30 mouse cellular contexts compared by ENCODE assay signal in the genomic region with DNA sequence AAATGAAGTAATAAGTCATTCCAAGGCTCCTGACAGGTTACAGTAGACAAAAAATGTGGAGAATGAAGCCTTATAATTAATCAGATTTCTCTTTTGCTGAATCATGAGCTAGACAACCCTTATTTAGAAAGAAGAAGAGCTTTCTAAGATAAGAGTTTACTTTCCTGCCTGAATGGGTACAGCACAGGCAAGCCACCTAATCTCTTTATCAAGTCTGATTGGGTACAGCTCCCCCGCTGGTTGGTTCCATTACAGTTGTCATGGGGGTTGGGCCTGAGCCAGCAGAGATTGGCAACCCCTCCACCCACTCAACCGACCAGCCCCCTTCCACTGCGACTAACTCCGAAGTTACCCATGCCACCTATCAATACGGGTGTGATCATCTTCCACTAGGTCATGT. TPM values are rescaled to one million over a fixed set of nuclear protein-coding genes. Genes with fewer than 3 reads are reported as not detected.
"Had no signal": no experiment of that assay in that cellular context is flagged by ENCODE, and none has a peak within 500 bp of the region (broad histone marks: within the 10 kb centered on the region; RNA-seq: fewer than 3 reads in every experiment).

No protein-coding gene starts in this region.

- ATAC-seq: intestine, postnatal 0 days; liver, postnatal 0 days; lung, postnatal 0 days; midbrain, embryonic 13.5 days had no signal

- DNase-seq: kidney, adult 2 months; kidney, postnatal 25 days; liver, postnatal 0 days; lung, embryonic 14.5 days; right cerebral cortex, postnatal 25 days; thymus, adult 2 months; thymus, postnatal 25 days had no signal

RNA-seq across cellular contexts. Expression of gene Lrrc43, which starts 27.7 kb away (rescaled TPM):
- total RNA-seq: megakaryocyte, adult 5-6 weeks had no signal
- polyA plus RNA-seq: intestine, postnatal 0 days; kidney, adult 2 months; kidney, embryonic 14.5 days; kidney, postnatal 0 days; limb, embryonic 12.5 days; limb, embryonic 15.5 days; liver, embryonic 11.5 days; liver, embryonic 14.5 days; liver, postnatal 0 days; lung, embryonic 14.5 days; macrophage; neural tube, embryonic 11.5 days; small intestine, adult 2 months; spleen, adult 2 months; stomach, embryonic 14.5 days; stomach, postnatal 0 days; urinary bladder, adult 2 months had no signal

RNA-seq across cellular contexts. Expression of gene Il31, which starts 27.9 kb away (rescaled TPM):
- total RNA-seq: layer of hippocampus, postnatal 25 days; left cerebral cortex, adult 18-20 months; left cerebral cortex, postnatal 10 days; left cerebral cortex, postnatal 36 days; megakaryocyte, adult 5-6 weeks; midbrain, postnatal 0 days had no signal
- polyA plus RNA-seq: intestine, postnatal 0 days; kidney, adult 2 months; kidney, embryonic 14.5 days; kidney, postnatal 0 days; limb, embryonic 12.5 days; limb, embryonic 15.5 days; liver, embryonic 11.5 days; liver, embryonic 14.5 days; liver, postnatal 0 days; lung, embryonic 14.5 days; lung, postnatal 0 days; macrophage; midbrain, embryonic 13.5 days; midbrain, postnatal 0 days; neural tube, embryonic 11.5 days; neural tube, embryonic 14.5 days; small intestine, adult 2 months; spleen, adult 2 months; stomach, embryonic 14.5 days; stomach, postnatal 0 days; thymus, adult 2 months; urinary bladder, adult 2 months had no signal

RNA-seq across cellular contexts. Expression of gene B3gnt4, which starts 48.8 kb away (rescaled TPM):
- total RNA-seq: megakaryocyte, adult 5-6 weeks had no signal
- polyA plus RNA-seq: kidney, adult 2 months; liver, embryonic 14.5 days; liver, postnatal 0 days; macrophage; small intestine, adult 2 months had no signal
